In the genomic region with DNA sequence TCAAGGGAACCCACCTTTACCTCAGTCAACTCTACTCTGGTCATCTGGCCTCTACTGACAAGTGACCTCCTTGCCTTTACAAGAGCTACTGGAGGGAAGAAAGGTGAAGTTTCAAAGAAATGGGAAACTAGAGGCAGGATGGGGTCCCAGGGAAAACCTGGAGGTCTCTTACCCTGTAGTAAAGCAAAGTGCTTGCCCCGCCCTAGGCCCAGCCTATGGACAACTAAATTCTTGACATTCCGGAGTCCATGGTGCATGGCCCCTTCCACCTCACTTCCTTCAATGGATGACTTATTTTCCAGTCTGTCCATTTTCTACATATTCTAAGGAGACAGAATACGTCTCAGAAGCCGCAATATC, we compare ENCODE assay signal across 8 mouse cellular contexts. TPM values are rescaled to one million over a fixed set of nuclear protein-coding genes. Genes with fewer than 3 reads are reported as not detected.
A peak's percentile ranks its signal among the peaks of the same experiment; 100 is the strongest.
DNase-seq lines count a peak whose midpoint lies in the region; ATAC-seq lines count a peak whose summit lies in the region.

No protein-coding gene starts in this region.

- peak overlapping the region; percentile 71 for H3K4me2 ChIP-seq in heart, embryonic 16.5 days (ENCODE audit: low read depth, low read length)
- H3K4me2 ChIP-seq in limb, embryonic 11.5 days (ENCODE audit: low read depth, severe bottlenecking), result peak overlapping the region; percentile 64
- peak overlapping the region; percentile 80 for H3K4me2 ChIP-seq in neural tube, embryonic 15.5 days

- H3K4me1 ChIP-seq in heart, embryonic 16.5 days (ENCODE audit: control insufficient read depth, insufficient read depth, low read length), result peaks cover 44% of the 10 kb centered on the region
- peaks cover 24% of the 10 kb centered on the region for H3K4me1 ChIP-seq in limb, embryonic 11.5 days (ENCODE audit: control insufficient read depth, insufficient read depth, low read length)
- peaks cover 64% of the 10 kb centered on the region for H3K4me1 ChIP-seq in neural tube, embryonic 15.5 days

- peak overlapping the region; percentile 94 for H3K9ac ChIP-seq in heart, embryonic 16.5 days (ENCODE audit: low read length)
- H3K9ac ChIP-seq in limb, embryonic 11.5 days (ENCODE audit: low read length), result no peak overlapping the region
- H3K9ac ChIP-seq in neural tube, embryonic 15.5 days (replicated peaks), result peak overlapping the region; percentile 75; the same call in 1 of the 2 replicates

- peak overlapping the region; percentile 85 for H3K4me3 ChIP-seq in heart, embryonic 16.5 days (ENCODE audit: low read length)
- H3K4me3 ChIP-seq in limb, embryonic 11.5 days (ENCODE audit: low read depth, low read length), result peak overlapping the region; percentile 11; the same call in 1 of the 2 replicates
- peak overlapping the region; percentile 65 for H3K4me3 ChIP-seq in neural tube, embryonic 15.5 days (replicated peaks)

- WGBS in heart, embryonic 16.5 days, result 45% methylated on average over 4 of the region's 4 CpGs
- 89% methylated on average over 4 of the region's 4 CpGs for WGBS in limb, embryonic 11.5 days
- 73% methylated on average over 4 of the region's 4 CpGs for WGBS in neural tube, embryonic 15.5 days

- 0 out of 2 replicates have a peak, but pooled peaks cover 2% of the 10 kb centered on the region for H3K36me3 ChIP-seq in heart, embryonic 16.5 days (ENCODE audit: control insufficient read depth, insufficient read depth)
- H3K36me3 ChIP-seq in limb, embryonic 11.5 days (ENCODE audit: control insufficient read depth, insufficient read depth, low read length), result peaks cover 3% of the 10 kb centered on the region; the same call in 1 of the 2 replicates
- 0 out of 2 replicates have a peak, but pooled peaks cover 8% of the 10 kb centered on the region for H3K36me3 ChIP-seq in neural tube, embryonic 15.5 days

- H3K27me3 ChIP-seq in heart, embryonic 16.5 days (ENCODE audit: control insufficient read depth, insufficient read depth, low read length), result no peaks in the 10 kb centered on the region
- H3K27me3 ChIP-seq in limb, embryonic 11.5 days (ENCODE audit: control insufficient read depth, insufficient read depth, low read length), result no peaks in the 10 kb centered on the region
- no peaks in the 10 kb centered on the region for H3K27me3 ChIP-seq in neural tube, embryonic 15.5 days (replicated peaks)

- DNase-seq in urinary bladder, postnatal 14 days (ENCODE audit: low spot score), result peak; percentile 33
- no peak for DNase-seq in urinary bladder, adult 18-20 months (ENCODE audit: low spot score in 2 of 2)
- DNase-seq in limb, embryonic 11.5 days (ENCODE audit: low spot score), result no peak
- DNase-seq in right cerebral cortex, adult 2 months (ENCODE audit: low spot score in 2 of 2), result no peak
- DNase-seq in layer of hippocampus, postnatal 36 days, result no peak
- no peak for DNase-seq in ovary, postnatal 10 days (ENCODE audit: low spot score)

- no peak for ATAC-seq in heart, embryonic 16.5 days (replicated peaks; ENCODE audit: extremely low read depth, insufficient read depth, low FRiP score)
- ATAC-seq in limb, embryonic 11.5 days (ENCODE audit: insufficient number of reproducible peaks, low FRiP score, low TSS enrichment, low read depth), result no peak
- no peak for ATAC-seq in neural tube, embryonic 15.5 days (ENCODE audit: low FRiP score)

- no peaks in the 10 kb centered on the region for H3K9me3 ChIP-seq in heart, embryonic 16.5 days (replicated peaks; ENCODE audit: control insufficient read depth, low read length)
- no peaks in the 10 kb centered on the region for H3K9me3 ChIP-seq in limb, embryonic 11.5 days (ENCODE audit: control insufficient read depth, low read length)
- no peaks in the 10 kb centered on the region for H3K9me3 ChIP-seq in neural tube, embryonic 15.5 days (replicated peaks)

- H3K27ac ChIP-seq in heart, embryonic 16.5 days (ENCODE audit: low read length), result peak overlapping the region; percentile 72
- H3K27ac ChIP-seq in limb, embryonic 11.5 days (replicated peaks; ENCODE audit: low read depth, low read length), result no peak overlapping the region
- no peak overlapping the region for H3K27ac ChIP-seq in neural tube, embryonic 15.5 days (replicated peaks)

RNA-seq across cellular contexts. Expression of a gene that starts 3.5 kb away (rescaled TPM):
- 70.5 and 74.3 TPM in 2 replicates for polyA plus RNA-seq in heart, embryonic 16.5 days (2015; fragmentation: Nextera tagmentation; extraction: Ambion mirVana)
- 109 and 110 TPM in 2 replicates for polyA plus RNA-seq in limb, embryonic 11.5 days (2014; fragmentation: Nextera tagmentation; extraction: Ambion mirVana)
- polyA plus RNA-seq in neural tube, embryonic 15.5 days (2015; fragmentation: Nextera tagmentation; extraction: Ambion mirVana), result 119 and 125 TPM in 2 replicates
- 100 to 1,000 TPM; 116 to 141 TPM for total RNA-seq in layer of hippocampus, postnatal 36 days (2021)

RNA-seq across cellular contexts. Expression of a gene that starts 19.8 kb away (rescaled TPM):
- polyA plus RNA-seq in heart, embryonic 16.5 days (2015; fragmentation: Nextera tagmentation; extraction: Ambion mirVana), result 45.4 and 55.1 TPM in 2 replicates
- 172 and 182 TPM in 2 replicates for polyA plus RNA-seq in limb, embryonic 11.5 days (2014; fragmentation: Nextera tagmentation; extraction: Ambion mirVana)
- polyA plus RNA-seq in neural tube, embryonic 15.5 days (2015; fragmentation: Nextera tagmentation; extraction: Ambion mirVana), result 11.1 and 26.9 TPM in 2 replicates
- 1 to 10 TPM; 2.0 to 3.1 TPM for total RNA-seq in layer of hippocampus, postnatal 36 days (2021)

Comparison
In these comparisons a context has a peak if more than half of its experiments do, and no peak if none do; other contexts are left out.
1. H3K4me3 ChIP-seq: peak in every context shown above with its lines; median percentile 85 in heart, embryonic 16.5 days; 65 in neural tube, embryonic 15.5 days; 11 in limb, embryonic 11.5 days.